Mouse (Mus musculus) retina, postnatal 1 day (tissue): Measurements from ENCODE around the gene Pdcd6.

ENCODE experiments used
- DNase-seq: peaks from one replicate; pipeline ENCODE4 v3.0.0-alpha.2; 2012

The Pdcd6 gene

GRCm38 (mm10) chr13:74317170-74317849, at the start of gene Pdcd6:
Gene Pdcd6, minus strand, starts transcription at chr13:74317580.
- DNase-seq, result peak; percentile 95

GRCm38 (mm10) chr13:74363859-74364235, 46.5 kb upstream of the Pdcd6 start, which contains the start of gene Lrrc14b:
Gene Lrrc14b, minus strand, starts transcription at chr13:74364005.
- no peak for DNase-seq

GRCm38 (mm10) chr13:74363176-74363858, 45.9 kb upstream of the Pdcd6 start:
- DNase-seq, result no peak

GRCm38 (mm10) chr13:74362218-74362617, 44.8 kb upstream of the Pdcd6 start:
- no peak for DNase-seq

DNA sequence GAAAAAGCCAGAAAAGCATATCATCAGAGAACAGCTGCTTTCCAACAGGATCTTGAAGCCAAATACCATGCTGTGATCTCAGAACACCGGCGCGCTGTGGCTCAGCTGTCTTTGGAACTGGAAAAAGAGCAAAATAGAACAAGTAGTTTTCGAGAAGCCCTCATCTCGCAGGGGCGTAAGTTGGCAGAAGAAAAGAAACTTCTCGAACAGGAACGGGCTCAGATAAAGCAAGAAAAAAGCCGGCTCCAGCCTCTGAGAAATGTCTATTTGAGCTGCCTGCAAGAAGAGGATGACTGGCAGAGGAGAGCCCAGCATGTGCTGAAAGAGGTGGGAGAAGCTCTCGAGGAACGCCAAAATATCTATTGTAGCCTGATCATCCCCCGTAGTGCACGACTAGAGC, 39.1 kb upstream of the Pdcd6 start:
- DNase-seq, result no peak

- DNase-seq, result no peak
Measured at GRCm38 (mm10) chr13:74350435-74350906, 33.1 kb upstream of the Pdcd6 start.

DNA sequence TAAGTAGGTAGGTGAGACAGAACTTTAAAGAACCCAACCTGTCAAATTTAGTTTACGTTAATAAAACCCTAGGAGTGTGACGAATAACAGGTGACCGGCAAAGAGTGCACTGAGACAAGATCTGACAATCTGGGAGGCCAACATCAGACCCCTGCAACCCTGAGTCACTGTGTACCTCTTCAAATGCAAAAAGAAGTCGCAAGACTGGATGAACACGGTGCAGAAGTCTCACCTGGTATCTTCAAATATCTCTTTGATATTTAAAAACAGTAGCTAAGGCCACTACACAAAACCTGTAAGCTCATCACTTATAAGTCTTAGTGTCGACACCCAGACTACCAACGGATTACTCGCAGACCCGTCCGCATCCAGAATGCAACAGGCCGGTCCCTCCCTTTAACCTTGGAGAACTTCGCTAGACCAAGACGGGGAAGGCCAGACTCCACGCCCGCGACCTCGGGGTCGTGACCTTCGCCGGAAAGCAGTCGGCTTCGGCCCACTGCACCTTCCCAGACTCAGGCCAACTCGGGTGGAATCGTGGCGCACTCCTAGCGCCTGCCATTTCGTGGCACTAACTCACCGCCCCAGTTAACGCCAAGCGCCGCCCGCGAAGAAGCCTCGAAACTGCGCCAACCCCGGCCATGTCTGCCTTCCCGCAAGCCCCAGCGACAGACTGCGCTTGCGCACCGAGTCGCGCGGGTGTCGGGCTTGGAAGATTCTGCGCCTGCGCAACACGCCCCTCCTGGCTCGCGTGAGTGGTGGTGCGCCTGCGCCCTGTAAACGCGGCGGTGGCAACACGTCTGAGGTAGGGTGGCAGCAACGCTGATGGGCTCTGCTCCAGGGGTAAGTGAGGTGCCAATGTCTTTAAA, 32.4 kb upstream of the Pdcd6 start, which contains the start of the genes Sdha and Ccdc127:
TSS of gene Sdha (minus strand) at position 715 of the 869 bp plus-strand sequence.
TSS of gene Ccdc127 (plus strand) at position 744 of the 869 bp plus-strand sequence.
- peak; percentile 98 for DNase-seq

GRCm38 (mm10) chr13:74341036-74341435, 23.7 kb upstream of the Pdcd6 start:
- peak; percentile 66 for DNase-seq

DNA sequence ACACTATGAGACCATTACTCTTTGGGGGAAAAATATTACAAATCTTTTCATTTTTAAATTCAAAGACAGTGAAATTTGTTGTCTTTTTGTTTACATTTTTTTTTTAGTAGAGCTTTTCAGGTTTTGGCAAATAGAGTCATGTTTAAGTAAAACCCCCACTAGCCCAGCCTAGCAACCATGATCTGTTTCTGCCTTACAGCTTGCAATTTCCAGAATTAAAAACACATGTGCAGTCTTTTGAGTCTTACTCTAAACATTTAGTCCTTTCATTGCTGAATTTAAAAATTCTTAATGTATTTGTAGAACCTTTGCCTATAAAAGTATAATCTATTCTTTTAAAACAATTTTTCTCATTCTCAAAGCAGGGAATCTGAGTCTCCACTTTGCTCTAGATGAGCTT, 11.9 kb upstream of the Pdcd6 start:
- no peak for DNase-seq

GRCm38 (mm10) chr13:74316789-74317169, 601 bp downstream of the Pdcd6 start:
- no peak for DNase-seq

DNA sequence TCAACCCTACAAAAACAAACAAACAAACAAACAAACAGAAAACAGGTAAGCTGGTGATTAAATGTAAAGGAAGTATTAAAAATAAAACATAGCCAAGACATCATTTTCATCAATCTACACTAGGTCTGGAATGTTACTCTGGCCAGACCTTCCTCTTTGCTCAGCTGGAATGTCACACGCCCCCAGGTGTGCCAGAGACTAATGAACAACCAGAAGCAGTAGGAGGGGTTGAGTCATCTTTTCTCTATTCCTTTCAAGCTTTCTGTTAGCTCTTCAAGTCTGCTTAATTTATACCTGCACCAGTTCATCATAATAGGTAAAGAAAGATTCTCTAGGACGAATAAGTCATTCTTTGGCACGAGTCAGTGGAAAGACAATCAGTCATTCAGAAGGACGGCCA, 994 bp downstream of the Pdcd6 start:
- DNase-seq, result no peak

- no peak for DNase-seq
Measured at GRCm38 (mm10) chr13:74314616-74315015, 2.8 kb downstream of the Pdcd6 start.

DNA sequence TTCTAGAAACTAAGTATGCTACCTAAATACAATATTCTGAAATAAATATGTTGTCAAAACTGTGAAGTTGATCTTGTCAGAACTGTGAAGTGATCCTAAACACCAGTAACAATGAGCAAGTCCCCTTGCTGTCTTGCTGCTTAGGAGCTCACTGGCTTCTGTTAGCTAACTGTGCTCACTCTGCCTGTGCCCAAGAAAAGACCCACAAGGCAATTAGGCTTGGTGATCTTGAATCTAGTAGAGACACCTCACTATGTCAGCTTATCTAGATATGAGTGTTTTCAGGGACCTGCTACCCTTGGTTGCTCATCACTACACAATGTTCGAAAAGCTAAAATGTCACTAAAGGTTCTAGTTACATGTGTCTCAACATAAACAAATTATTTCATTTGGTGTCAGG, 11.6 kb downstream of the Pdcd6 start:
- DNase-seq, result no peak

DNA sequence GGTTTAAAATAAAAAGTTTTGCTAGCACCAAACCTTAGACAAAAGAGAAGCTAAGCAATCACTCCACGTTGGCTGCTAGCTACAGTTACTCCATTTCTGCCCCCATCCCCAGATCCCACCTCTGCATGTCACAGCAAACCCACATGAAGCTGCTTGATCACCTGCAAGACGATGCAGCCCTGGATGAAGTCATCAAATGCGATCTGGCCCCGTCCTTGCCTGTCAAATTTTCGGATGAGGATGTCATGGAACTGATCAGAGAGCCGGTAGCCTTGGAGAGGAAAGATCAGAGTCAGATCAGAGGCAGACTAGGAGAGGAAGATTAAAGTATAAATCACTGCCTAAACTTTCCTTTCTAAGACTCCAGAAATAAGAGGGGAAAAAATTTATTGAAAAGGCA, 12.0 kb downstream of the Pdcd6 start:
- DNase-seq, result no peak

DNA sequence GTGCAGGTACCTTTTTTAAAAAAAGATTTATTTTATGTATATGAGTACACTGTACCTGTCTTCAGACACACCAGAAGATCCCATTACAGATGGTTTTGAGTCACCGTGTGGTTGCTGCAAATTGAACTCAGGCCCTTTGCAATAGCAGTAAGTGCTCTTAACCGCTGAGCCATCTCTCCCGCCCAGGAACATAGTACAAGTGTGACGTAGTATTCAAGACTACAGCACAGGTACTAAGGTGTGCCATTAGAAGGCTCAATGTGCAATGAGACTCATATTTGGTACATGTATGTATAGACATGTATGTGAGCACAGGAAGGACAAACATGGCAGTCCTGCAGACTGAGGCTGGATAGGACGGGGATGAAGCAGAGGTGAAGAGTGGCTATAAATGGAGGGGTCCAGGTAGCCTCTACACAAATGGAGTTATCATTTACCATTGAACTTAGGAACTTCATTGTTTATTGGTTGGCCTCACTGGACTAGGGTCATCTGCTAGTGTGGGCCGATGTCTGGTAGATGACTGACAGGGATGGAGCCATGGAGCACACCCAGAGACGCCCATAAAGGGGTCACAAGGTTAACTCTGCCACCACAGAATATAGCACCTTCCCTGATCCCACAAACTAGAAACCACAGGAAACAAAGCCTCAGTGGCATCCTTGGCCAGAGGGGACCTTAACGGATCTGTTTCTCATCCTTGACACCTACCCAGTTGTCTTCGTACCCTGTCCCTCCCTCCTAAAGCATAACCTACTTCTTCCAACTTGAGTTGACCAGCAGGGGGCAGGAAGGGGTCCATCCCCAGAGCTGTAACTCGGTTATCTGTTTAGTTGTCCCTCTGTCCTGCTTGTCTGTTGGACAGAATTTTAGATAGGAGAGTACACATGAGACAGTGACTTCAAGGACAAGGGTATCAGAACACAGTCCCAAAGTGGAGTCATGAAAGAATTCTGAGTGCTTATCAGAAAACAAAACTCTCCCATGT, 15.0 kb downstream of the Pdcd6 start:
- no peak for DNase-seq

DNA sequence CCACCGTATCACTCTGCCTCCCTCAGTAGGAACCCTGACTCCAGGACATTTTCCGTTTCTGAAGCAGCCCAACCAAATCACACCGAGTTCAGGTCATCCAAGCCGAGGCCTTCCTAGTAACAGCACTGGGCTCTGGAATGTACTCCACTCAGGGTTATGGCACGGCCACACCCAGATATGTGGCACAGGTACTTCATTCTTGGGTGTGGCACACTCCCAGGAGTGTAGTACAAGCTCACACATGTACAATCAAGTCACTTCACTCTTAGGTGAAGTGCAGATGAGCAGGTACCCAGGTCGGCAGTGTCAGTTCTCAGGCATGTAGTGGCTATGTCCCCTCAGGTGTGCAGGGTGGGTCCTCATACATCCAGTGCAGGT, 15.8 kb downstream of the Pdcd6 start:
- no peak for DNase-seq

GRCm38 (mm10) chr13:74300925-74301606, 16.3 kb downstream of the Pdcd6 start:
- peak; percentile 78 for DNase-seq

GRCm38 (mm10) chr13:74296376-74296775, 21.0 kb downstream of the Pdcd6 start:
- no peak for DNase-seq

GRCm38 (mm10) chr13:74292167-74292566, 25.2 kb downstream of the Pdcd6 start, which contains the start of gene Ahrr:
Gene Ahrr, minus strand, starts transcription at chr13:74292331.
- DNase-seq, result peak; percentile 58

DNA sequence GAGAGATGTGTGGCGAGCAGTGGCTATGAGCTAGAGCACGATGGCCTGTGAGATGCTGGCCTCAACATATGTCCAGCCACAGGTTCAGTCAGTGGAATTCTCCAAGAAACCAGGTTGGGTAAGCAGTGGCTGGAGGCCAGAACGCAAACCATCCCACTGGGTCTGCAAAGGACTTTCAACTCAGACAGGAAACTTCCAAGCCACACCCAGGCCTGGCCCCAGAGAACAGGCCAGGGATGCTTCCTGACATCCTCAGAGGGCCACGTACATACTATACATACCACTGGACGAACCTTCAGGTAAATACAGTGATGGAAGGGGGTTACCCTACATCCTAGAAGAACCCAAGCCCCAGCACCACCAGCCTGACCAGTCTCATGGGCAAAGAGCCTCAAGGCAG, 27.7 kb downstream of the Pdcd6 start:
- no peak for DNase-seq

GRCm38 (mm10) chr13:74282299-74282698, 35.1 kb downstream of the Pdcd6 start:
- no peak for DNase-seq
